Mouse (Mus musculus) megakaryocyte, embryonic 14.5 days (primary cell): ENCODE measurements around the gene Fam187a.

Experiments
- FLI1 ChIP-seq: IDR thresholded peaks from 2 replicates; pipeline ENCODE4 v1.6.1; 2012; ENCODE audit warnings: low read length, inconsistent platforms, mixed read lengths
- GATA1 ChIP-seq: IDR thresholded peaks from 3 replicates; pipeline ENCODE4 v1.6.1; 2012; ENCODE audit warnings: mixed read lengths, low read length, inconsistent platforms, borderline replicate concordance

DNA sequence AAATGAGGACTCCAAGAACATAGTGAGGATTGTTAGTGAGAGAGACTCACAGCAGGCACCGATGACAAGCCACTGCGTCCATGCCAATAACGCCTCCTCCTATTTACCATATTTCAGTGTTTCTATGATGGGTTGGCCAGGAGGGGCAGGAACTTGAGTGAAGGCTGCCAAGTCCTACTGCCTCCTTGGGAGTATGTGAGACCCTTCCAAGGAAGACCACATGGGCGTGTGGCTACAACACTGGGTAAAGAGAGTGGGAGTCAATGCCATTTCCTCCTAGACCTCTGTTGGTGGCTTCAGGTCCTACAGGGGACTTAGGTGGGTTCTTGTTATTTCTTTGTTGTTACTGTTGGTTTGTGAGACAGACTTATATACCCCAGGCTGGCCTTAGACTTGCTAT is 16.2 kb downstream of the Fam187a start:
- TF ChIP-seq GATA1 (no peak), FLI1 (no peak)
